Mouse (Mus musculus): ENCODE data around the gene Camta2. TPM values are rescaled to one million over a fixed set of nuclear protein-coding genes. Genes with fewer than 3 reads are reported as not detected.

Gene Camta2
- total RNA-seq (2021): 100 to 1,000 TPM; 217 to 223 TPM
- long read RNA-seq, experiment 1, full-length matches to known transcripts: 3 of 262 reads
- long read RNA-seq, experiment 1, partial matches to known transcripts: 128 of 262 reads
- long read RNA-seq, experiment 1, other reads (novel, unspliced or antisense): 131 of 262 reads
- long read RNA-seq, experiment 2, full-length matches to known transcripts: 2 of 294 reads
- long read RNA-seq, experiment 2, partial matches to known transcripts: 86 of 294 reads
- long read RNA-seq, experiment 2, other reads (novel, unspliced or antisense): 206 of 294 reads

DNA sequence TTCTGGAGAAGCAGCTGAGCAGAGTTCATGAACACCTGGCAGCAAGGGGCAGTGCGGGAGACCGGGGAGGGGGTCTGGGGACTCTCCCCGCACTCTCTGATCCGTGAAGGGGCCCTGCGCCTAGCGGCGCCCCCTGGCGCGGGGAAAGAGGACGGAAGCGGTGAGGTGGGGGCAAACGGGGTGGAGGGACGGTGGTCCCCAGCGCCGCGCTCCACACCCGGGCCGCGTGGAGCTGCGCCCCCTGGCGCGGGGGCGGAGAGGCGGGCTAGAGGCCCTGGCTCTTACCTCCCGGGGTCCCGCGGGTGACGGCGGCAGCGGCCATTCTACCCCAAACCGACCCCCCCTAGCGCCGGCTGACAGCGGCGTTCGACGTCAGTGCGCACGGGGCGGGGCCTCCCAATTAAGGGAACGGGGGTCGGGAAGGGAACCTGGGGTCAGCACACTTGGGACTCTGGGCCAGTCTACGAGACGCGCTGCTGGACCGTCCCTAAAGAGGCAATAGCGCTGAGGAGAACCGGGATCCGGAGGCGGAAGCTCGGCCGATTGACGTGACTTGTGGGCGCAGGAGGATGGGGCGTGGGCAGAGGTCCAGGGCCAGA is at the start of gene Camta2:
Camta2 (minus strand) TSS at position 505 of the 599 bp plus-strand sequence.
- DNase-seq (ENCODE audit: low spot score in 2 of 2): peak; percentile 76 to 84
- intact Hi-C loops (cut with DNase I): loop anchor here (5.0 kb wide), 1 partner anchor 45 kb away; no protein-coding TSS in a partner anchor

GRCm38 (mm10) chr11:70733256-70733655 is 45.4 kb upstream of the Camta2 start:
- DNase-seq (ENCODE audit: low spot score in 2 of 2): no peak
- intact Hi-C loops (cut with DNase I): loop anchor here (5.0 kb wide), 1 partner anchor 46 kb away; the partner anchor contains the start of gene Camta2

GRCm38 (mm10) chr11:70731178-70731577 is 43.3 kb upstream of the Camta2 start:
- intact Hi-C loops (cut with DNase I): loop anchor here (5.0 kb wide), 1 partner anchor 44 kb away; the partner anchor contains the start of gene Camta2
- peak; percentile 64 to 88 for DNase-seq (ENCODE audit: low spot score in 2 of 2)

DNA sequence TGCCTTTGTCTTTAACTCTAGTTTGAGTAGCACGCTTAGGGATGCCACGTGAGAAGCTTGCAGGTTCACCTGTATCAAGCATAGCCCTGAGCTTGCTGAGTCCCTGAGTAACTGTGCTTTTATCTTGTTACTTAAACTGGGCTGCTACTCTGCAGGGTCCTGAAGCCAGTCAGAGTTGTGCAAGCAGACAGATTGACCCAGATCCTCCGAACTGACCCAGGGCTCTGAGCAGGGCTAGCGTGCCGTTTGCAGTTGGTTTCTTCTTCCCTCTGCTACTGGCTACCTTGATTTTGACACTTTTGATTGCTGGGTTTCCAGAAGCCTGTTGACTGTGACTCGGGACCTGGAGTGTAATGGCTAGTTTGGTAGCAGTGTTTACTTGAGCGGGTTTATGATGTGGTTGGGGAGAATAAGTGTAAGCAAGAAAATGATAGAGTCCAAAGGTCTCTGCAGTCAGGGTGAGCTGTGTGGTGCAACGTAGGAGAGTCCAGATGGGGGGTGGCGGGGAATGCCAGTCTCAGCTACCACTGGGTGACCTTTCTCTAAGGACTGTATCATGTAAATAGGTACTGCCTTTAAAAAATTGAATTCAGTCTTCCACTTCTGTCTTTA is 42.6 kb upstream of the Camta2 start:
- intact Hi-C loops (cut with DNase I): loop anchor here (5.0 kb wide), 1 partner anchor 43 kb away; the partner anchor contains the start of gene Camta2
- no peak for DNase-seq (ENCODE audit: low spot score in 2 of 2)

DNA sequence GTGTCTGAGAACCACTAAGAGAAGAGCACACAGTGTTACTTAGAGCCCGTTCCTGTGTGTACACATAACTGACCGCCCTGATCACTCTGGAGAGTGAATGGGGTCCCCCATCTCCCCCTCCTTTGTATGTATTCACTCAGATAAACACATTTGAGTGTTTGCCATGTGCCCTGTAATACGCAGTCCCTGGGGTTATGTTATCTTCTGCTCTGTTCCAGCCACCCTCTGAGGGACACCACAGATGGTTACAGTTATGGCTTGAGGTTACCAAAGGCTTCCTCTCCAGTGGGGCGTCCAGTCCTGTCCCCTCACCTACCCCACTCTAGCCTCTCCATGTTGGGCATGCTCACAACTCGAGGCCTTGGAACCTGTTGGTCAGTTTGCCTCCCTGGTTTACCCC is 39.5 kb upstream of the Camta2 start:
- DNase-seq (ENCODE audit: low spot score in 2 of 2): no peak

GRCm38 (mm10) chr11:70726585-70726984 is 38.7 kb upstream of the Camta2 start:
- no peak for DNase-seq (ENCODE audit: low spot score in 2 of 2)

More for the DNA sequence above, 39.5 kb upstream of the Camta2 start:
- intact Hi-C loops (cut with DNase I): no loop called here

DNA sequence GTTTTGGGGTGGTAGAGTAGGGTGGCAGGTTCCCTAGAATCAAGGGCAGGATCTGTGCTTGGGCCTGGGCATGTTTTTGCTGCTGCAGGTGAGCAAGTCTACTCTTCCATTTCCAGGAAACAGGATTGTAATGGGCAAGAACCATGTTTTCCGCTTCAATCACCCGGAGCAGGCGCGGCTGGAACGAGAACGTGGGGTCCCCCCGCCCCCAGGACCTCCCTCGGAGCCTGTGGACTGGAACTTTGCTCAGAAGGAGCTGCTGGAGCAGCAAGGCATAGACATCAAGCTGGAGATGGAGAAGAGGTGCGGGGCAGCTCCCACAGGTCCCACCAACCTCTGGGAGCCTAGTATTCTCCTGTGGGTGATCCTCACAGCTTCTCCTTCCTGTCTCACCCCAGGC is 36.8 kb upstream of the Camta2 start:
- intact Hi-C loops (cut with DNase I): no loop called here
- DNase-seq (ENCODE audit: low spot score in 2 of 2): no peak

More at GRCm38 (mm10) chr11:70726585-70726984, 38.7 kb upstream of the Camta2 start:
- intact Hi-C loops (cut with DNase I): no loop called here

DNA sequence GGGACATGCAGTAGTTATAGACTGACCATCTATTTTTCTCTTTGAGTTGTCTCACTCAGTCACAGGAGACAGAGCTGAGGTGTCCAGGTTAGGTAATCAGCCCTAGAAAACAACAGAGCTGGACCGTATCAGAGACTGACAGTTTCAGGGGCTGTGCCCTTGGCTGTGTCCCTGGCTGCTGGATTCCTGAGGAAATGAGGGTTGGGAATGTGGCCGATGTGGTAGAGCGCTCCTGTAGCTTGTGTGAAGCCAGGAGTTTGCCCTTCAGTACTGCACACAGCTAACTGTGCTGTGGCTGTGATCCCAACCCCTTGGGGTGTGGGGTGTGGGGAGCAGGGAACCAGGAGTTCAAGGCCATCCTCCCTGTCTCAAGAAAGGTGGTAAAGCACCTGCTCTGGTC is 33.2 kb upstream of the Camta2 start:
- DNase-seq (ENCODE audit: low spot score in 2 of 2): no peak
- intact Hi-C loops (cut with DNase I): no loop called here

DNA sequence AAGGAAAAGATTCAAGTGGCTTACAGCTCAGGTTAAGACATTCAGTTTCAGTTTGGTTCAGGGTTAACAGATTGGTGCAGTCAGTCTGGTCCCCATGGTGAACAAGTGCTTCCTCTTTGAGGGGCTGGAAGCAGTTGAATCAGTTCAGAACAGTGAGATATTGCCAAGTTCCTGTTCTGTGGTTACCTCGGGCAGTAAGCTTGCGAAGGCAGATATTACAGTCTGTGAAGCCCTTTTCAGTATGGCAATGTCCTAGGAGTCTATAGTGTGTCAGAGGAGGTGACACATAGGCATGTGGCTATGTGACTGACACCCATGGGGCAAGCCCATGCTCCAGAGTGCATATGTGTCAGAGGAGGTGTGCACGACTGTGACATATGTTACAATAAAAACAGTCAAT is 32.7 kb upstream of the Camta2 start:
- no peak for DNase-seq (ENCODE audit: low spot score in 2 of 2)
- intact Hi-C loops (cut with DNase I): no loop called here

- intact Hi-C loops (cut with DNase I): no loop called here
- no peak for DNase-seq (ENCODE audit: low spot score in 2 of 2)
Measured at GRCm38 (mm10) chr11:70718481-70718880, 30.6 kb upstream of the Camta2 start.

- intact Hi-C loops (cut with DNase I): no loop called here
- DNase-seq (ENCODE audit: low spot score in 2 of 2): no peak
Measured at GRCm38 (mm10) chr11:70715832-70716231, 27.9 kb upstream of the Camta2 start.

- DNase-seq (ENCODE audit: low spot score in 2 of 2): no peak
- intact Hi-C loops (cut with DNase I): no loop called here
Measured at GRCm38 (mm10) chr11:70713222-70713621, 25.3 kb upstream of the Camta2 start.

DNA sequence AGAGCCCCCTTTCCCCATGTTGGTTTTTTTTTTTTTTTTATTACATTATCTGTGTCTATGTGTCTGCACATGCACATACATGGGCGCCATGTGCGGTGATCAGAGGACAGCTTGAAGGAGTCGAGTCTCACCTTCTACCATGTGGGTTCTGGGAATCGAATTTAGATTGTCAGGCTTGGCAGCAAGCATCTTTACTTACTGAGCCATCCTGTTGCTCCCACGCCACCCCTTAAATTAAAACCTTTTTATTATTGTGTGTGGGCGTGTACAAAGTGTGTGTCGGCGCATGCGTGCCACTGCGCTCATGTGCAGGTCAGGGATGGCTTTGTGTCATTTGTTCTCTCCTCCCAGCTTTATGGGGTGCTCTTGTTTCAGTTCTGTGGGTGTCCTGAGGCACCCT is 23.1 kb upstream of the Camta2 start:
- intact Hi-C loops (cut with DNase I): no loop called here
- no peak for DNase-seq (ENCODE audit: low spot score in 2 of 2)

- intact Hi-C loops (cut with DNase I): no loop called here
- no peak for DNase-seq (ENCODE audit: low spot score in 2 of 2)
Measured at GRCm38 (mm10) chr11:70706127-70706526, 18.2 kb upstream of the Camta2 start.

- intact Hi-C loops (cut with DNase I): no loop called here
- DNase-seq (ENCODE audit: low spot score in 2 of 2): no peak
Measured at GRCm38 (mm10) chr11:70702781-70703180, 14.9 kb upstream of the Camta2 start.

- DNase-seq (ENCODE audit: low spot score in 2 of 2): no peak
- intact Hi-C loops (cut with DNase I): no loop called here
Measured at GRCm38 (mm10) chr11:70701984-70702733, 14.3 kb upstream of the Camta2 start.

DNA sequence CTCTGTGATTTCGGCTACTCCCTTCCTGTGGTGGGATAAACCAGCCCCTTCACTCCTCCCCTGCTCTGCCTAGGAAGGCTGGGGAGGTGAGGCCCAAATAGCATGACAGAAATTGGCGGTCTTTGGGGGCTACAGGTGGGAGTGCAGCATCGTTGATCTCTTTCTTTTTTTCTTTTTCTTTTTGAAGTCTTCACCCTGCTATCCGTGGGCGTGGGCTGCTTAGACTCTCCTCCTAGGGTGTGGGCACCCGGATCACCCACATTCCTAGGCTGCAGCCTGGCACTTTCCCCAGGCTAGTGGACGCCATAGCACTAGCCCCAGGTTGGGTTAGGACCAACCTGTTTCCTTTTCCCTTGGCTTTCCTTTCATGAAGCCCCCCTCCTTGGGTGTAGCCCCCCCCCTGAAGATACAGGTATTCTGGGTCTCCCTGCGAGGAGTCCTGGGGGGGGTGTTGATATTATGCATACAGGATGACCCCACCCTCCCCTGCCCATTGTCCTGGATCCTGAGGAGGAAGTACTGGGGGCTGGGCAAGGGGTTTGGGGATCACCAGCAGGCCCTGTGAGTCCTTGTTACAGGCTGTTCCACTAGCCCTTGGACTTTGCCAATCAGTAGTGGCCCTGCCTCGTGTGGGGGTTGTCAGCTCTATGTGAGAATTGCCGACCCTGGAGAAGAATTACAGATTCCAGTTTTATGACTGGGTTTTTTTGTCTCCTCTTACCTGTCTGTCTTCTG is 13.5 kb upstream of the Camta2 start:
- intact Hi-C loops (cut with DNase I): no loop called here

DNA sequence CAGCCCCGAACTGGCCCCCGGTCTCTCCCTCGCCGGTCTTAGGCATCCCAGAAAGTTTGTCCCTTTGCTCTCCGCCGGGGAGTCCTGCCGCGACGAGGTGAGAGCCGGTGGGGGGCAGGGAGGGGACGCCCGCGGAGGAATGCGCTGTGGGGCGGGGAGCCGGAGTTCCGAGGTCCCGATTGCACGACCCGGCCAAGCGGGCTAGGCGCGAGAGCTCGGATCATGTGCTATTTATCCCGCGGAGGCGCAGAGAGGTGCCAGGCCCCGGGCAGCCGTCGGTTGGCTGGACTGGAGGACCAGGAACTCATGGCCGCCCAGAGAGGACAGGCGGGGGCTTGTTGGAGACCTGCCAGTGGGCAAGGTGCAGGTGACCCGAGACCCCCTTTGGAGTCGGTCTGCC is 12.7 kb upstream of the Camta2 start:
- DNase-seq (ENCODE audit: low spot score in 2 of 2): peak; percentile 44 to 47
- intact Hi-C loops (cut with DNase I): no loop called here

More for the DNA sequence above, 13.5 kb upstream of the Camta2 start:
- no peak for DNase-seq (ENCODE audit: low spot score in 2 of 2)

Data from left cerebral cortex, postnatal 14 days (tissue).